Mouse (Mus musculus) hindbrain, embryonic 16.5 days (tissue): ENCODE data around the gene Cmtm2a. TPM values are rescaled to one million over a fixed set of nuclear protein-coding genes. Genes with fewer than 3 reads are reported as not detected.
"Not testable (repeated sequence)": the region's sequence is repeated elsewhere in the genome, so short reads cannot be mapped to it uniquely, and the experiment has no call there.

Experiments
- ATAC-seq: fragments of 200-750 bp; cut with Nextera tagmentation; 2 replicates; pipeline ENCODE4 v1.8.0; 2017; ENCODE audit warnings: moderate TSS enrichment, moderate library complexity
- H3K27ac ChIP-seq: fragments of 300-500 bp; sonication (generic); 2 replicates; pipeline ENCODE4 v1.5.1; 2014; ENCODE audit warnings: low read depth, mild to moderate bottlenecking, control low read depth, low read length, moderate library complexity
- H3K27me3 ChIP-seq: fragments of 300-500 bp; sonication (generic); replicated peaks from 2 replicates; pipeline ENCODE4 v1.6.1; 2014; ENCODE audit warnings: low read length; ENCODE audit not compliant: control insufficient read depth, insufficient read depth
- H3K36me3 ChIP-seq: fragments of 300-500 bp; sonication (generic); 2 replicates; pipeline ENCODE4 v1.6.1; 2014; ENCODE audit warnings: mild to moderate bottlenecking, low read length, moderate library complexity, mixed read lengths; ENCODE audit not compliant: control insufficient read depth, insufficient read depth
- H3K4me1 ChIP-seq: fragments of 300-500 bp; sonication (generic); 2 replicates; pipeline ENCODE4 v1.6.1; 2014; ENCODE audit warnings: low read depth, low read length; ENCODE audit not compliant: control insufficient read depth, insufficient read depth
- H3K4me2 ChIP-seq: fragments of 300-500 bp; sonication (generic); 2 replicates; pipeline ENCODE4 v1.6.1; 2014; ENCODE audit warnings: mild to moderate bottlenecking, low read length, control low read depth, moderate library complexity
- H3K4me3 ChIP-seq: fragments of 300-500 bp; sonication (generic); 2 replicates; pipeline ENCODE4 v1.5.1; 2014; ENCODE audit warnings: mild to moderate bottlenecking, low read length, control low read depth, moderate library complexity
- H3K9ac ChIP-seq: fragments of 300-500 bp; sonication (generic); 2 replicates; pipeline ENCODE4 v1.6.1; 2014; ENCODE audit warnings: low read depth, mild to moderate bottlenecking, control low read depth, low read length, moderate library complexity
- H3K9me3 ChIP-seq: fragments of 300-500 bp; sonication (generic); 2 replicates; pipeline ENCODE4 v1.6.1; 2014; ENCODE audit warnings: mild to moderate bottlenecking, low read length, moderate library complexity; ENCODE audit not compliant: control insufficient read depth
- WGBS: fragments of 180-500 bp; shearing (Covaris S2); extraction: QIAGEN DNeasy Blood & Tissue Kit; methylation state at CpG from one replicate; pipeline ENCODE4 v1.1.7; 2014; 5-methylcytosine and 5-hydroxymethylcytosine counted together
- polyA plus RNA-seq: library from polyadenylated mRNA; unstranded; fragments of >200 nt; fragmentation: Nextera tagmentation; extraction: Ambion mirVana; gene quantifications from 2 replicates; pipeline ENCODE4 v1.2.1, GENCODE M21; 2015

Cmtm2a gene
- polyA plus RNA-seq, result not detected in 2 replicates

GRCm38 (mm10) chr8:104293081-104293480 lies at the start of gene Cmtm2a:
Gene Cmtm2a (minus strand): TSS chr8:104293181.
- H3K4me2 ChIP-seq, H3K4me3 ChIP-seq, H3K4me1 ChIP-seq, H3K27ac ChIP-seq, H3K27me3 ChIP-seq, H3K9me3 ChIP-seq, ATAC-seq, H3K36me3 ChIP-seq, H3K9ac ChIP-seq: not testable (repeated sequence)
- WGBS, result 92% methylated on average over 9 of the region's 12 CpGs

GRCm38 (mm10) chr8:104342426-104342825 lies 49.4 kb upstream of the Cmtm2a start:
- H3K36me3 ChIP-seq, result no peaks in the 10 kb centered on the region
- no peak overlapping the region for H3K4me3 ChIP-seq
- no peak overlapping the region for H3K27ac ChIP-seq
- H3K9me3 ChIP-seq, result no peaks in the 10 kb centered on the region; the same call in 1 of the 2 replicates
- peaks cover 5% of the 10 kb centered on the region; the same call in 1 of the 2 replicates for H3K4me1 ChIP-seq
- H3K9ac ChIP-seq, result no peak overlapping the region
- H3K4me2 ChIP-seq, result no peak overlapping the region
- H3K27me3 ChIP-seq, result no peaks in the 10 kb centered on the region
- WGBS, result 83% methylated on average over 5 of the region's 5 CpGs
- ATAC-seq, result no peak

GRCm38 (mm10) chr8:104341678-104342077 lies 48.7 kb upstream of the Cmtm2a start:
- Histone ChIP-seq H3K4me2 (peak overlapping the region; percentile 85), H3K4me1 (peaks cover 5% of the 10 kb centered on the region; the same call in 1 of the 2 replicates), H3K27ac (no peak overlapping the region), H3K27me3 (no peaks in the 10 kb centered on the region), H3K9me3 (no peaks in the 10 kb centered on the region; the same call in 1 of the 2 replicates), H3K9ac (no peak overlapping the region), H3K36me3 (no peaks in the 10 kb centered on the region), H3K4me3 (peak overlapping the region; percentile 61; the same call in 1 of the 2 replicates)
- ATAC-seq, result no peak
- 51% methylated on average over 6 of the region's 6 CpGs for WGBS

GRCm38 (mm10) chr8:104341106-104341561 lies 48.2 kb upstream of the Cmtm2a start:
- Histone ChIP-seq H3K4me3 (peak overlapping the region; percentile 61), H3K9me3 (no peaks in the 10 kb centered on the region; the same call in 1 of the 2 replicates), H3K27ac (peak overlapping the region; percentile 83), H3K4me2 (peak overlapping the region; percentile 85), H3K9ac (peak overlapping the region; percentile 85), H3K4me1 (peaks cover 5% of the 10 kb centered on the region; the same call in 1 of the 2 replicates), H3K27me3 (no peaks in the 10 kb centered on the region), H3K36me3 (no peaks in the 10 kb centered on the region)
- ATAC-seq, result peak; percentile 59
- 0% methylated on average over 24 of the region's 24 CpGs for WGBS

- Histone ChIP-seq H3K27me3 (no peaks in the 10 kb centered on the region), H3K9me3 (no peaks in the 10 kb centered on the region; the same call in 1 of the 2 replicates), H3K36me3 (no peaks in the 10 kb centered on the region), H3K4me3 (peak overlapping the region; percentile 61), H3K4me2 (peak overlapping the region; percentile 85), H3K9ac (peak overlapping the region; percentile 85), H3K27ac (peak overlapping the region; percentile 83), H3K4me1 (peaks cover 5% of the 10 kb centered on the region; the same call in 1 of the 2 replicates)
- WGBS, result under 1% methylated on average over 54 of the region's 54 CpGs
- peak; percentile 83 for ATAC-seq
Observed at GRCm38 (mm10) chr8:104340233-104341105, 47.5 kb upstream of the Cmtm2a start.

GRCm38 (mm10) chr8:104339983-104340232 lies 46.9 kb upstream of the Cmtm2a start:
- Histone ChIP-seq H3K4me3 (peak overlapping the region; percentile 61), H3K9me3 (no peaks in the 10 kb centered on the region; the same call in 1 of the 2 replicates), H3K4me2 (peak overlapping the region; percentile 85), H3K9ac (peak overlapping the region; percentile 85), H3K27me3 (no peaks in the 10 kb centered on the region), H3K36me3 (no peaks in the 10 kb centered on the region), H3K27ac (peak overlapping the region; percentile 59; the same call in 1 of the 2 replicates), H3K4me1 (peaks cover 5% of the 10 kb centered on the region; the same call in 1 of the 2 replicates)
- ATAC-seq, result peak; percentile 10; the same call in 1 of the 2 replicates
- WGBS, result 3% methylated on average over 6 of the region's 6 CpGs

GRCm38 (mm10) chr8:104339229-104339982 lies 46.4 kb upstream of the Cmtm2a start, which contains the start of gene Cmtm3:
Gene Cmtm3 (plus strand): TSS chr8:104339410.
- Histone ChIP-seq H3K9me3 (no peaks in the 10 kb centered on the region; the same call in 1 of the 2 replicates), H3K27me3 (no peaks in the 10 kb centered on the region), H3K27ac (peak within 1 kb of the TSS; percentile 59; the same call in 1 of the 2 replicates), H3K9ac (peak within 1 kb of the TSS; percentile 85), H3K4me1 (peaks cover 5% of the 10 kb centered on the region; the same call in 1 of the 2 replicates), H3K4me3 (peak within 1 kb of the TSS; percentile 61), H3K4me2 (peak within 1 kb of the TSS; percentile 85), H3K36me3 (no peaks in the 10 kb centered on the region)
- ATAC-seq, result no peak
- WGBS, result 15% methylated on average over 17 of the region's 18 CpGs

GRCm38 (mm10) chr8:104337890-104338289 lies 44.9 kb upstream of the Cmtm2a start:
- ATAC-seq, result no peak
- Histone ChIP-seq H3K4me1 (peaks cover 5% of the 10 kb centered on the region; the same call in 1 of the 2 replicates), H3K9me3 (no peaks in the 10 kb centered on the region; the same call in 1 of the 2 replicates), H3K4me3 (no peak overlapping the region), H3K4me2 (no peak overlapping the region), H3K27me3 (no peaks in the 10 kb centered on the region), H3K9ac (no peak overlapping the region), H3K27ac (no peak overlapping the region), H3K36me3 (no peaks in the 10 kb centered on the region)
- WGBS, result 51% methylated on average over 3 of the region's 3 CpGs
